Mouse (Mus musculus): ENCODE measurements around the gene Ipcef1. TPM values are rescaled to one million over a fixed set of nuclear protein-coding genes. Genes with fewer than 3 reads are reported as not detected.
"Not testable (repeated sequence)": the region's sequence is repeated elsewhere in the genome, so short reads cannot be mapped to it uniquely, and the experiment has no call there.

Gene Ipcef1
- polyA plus RNA-seq, 1 experiment from 2014 or later = 0.23 TPM

GRCm38 (mm10) chr10:6896659-6897303 lies 155.5 kb downstream of the Ipcef1 start:
- 71% methylated on average over 3 of the region's 3 CpGs for WGBS
- Histone ChIP-seq H3K27me3 (replicated peaks) (no peaks in the 10 kb centered on the region), H3K4me2 (replicated peaks) (no peak overlapping the region), H3K4me1 (replicated peaks) (no peaks in the 10 kb centered on the region), H3K9me3 (no peaks in the 10 kb centered on the region), H3K36me3 (no peaks in the 10 kb centered on the region), H3K9ac (no peak overlapping the region), H3K4me3 (replicated peaks) (no peak overlapping the region), H3K27ac (no peak overlapping the region)
- no peak for ATAC-seq

GRCm38 (mm10) chr10:6895796-6896195 lies 156.5 kb downstream of the Ipcef1 start:
- Histone ChIP-seq H3K36me3 (no peaks in the 10 kb centered on the region), H3K4me2 (replicated peaks) (no peak overlapping the region), H3K4me3 (replicated peaks) (no peak overlapping the region), H3K4me1 (replicated peaks) (no peaks in the 10 kb centered on the region), H3K27ac (no peak overlapping the region), H3K27me3 (replicated peaks) (no peaks in the 10 kb centered on the region), H3K9ac (no peak overlapping the region), H3K9me3 (no peaks in the 10 kb centered on the region)
- ATAC-seq = no peak
- 69% methylated on average over 3 of the region's 3 CpGs for WGBS

DNA sequence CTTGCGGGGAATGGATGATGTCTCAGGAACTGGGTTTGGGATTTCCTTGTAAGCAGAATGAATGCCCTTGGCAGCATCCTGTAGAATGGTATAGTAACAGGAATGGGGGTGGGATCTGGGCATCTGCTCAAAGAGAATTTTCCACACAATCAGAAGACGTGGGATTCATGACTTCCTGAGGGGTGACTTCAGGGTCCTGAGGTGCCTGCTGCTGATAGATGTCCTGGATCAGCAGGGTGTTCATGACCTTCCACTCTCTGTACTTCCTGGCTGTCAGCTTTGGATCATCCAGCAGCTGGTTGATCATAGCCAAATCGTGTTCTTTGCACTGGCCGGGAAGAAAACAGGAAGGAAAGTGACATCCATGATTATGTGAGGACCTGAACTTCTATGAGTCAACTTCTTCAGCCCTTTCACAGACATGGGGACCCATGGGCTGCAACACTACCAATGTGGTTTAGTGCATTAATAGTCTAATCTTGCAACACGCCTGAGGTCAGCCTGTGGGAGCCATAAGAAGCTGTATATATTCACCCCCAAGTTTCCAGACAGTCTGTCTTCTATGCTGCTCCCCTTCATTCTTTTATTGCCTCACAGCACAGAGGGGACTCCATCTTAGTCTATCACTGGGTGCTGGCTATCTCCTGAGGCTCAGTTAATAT lies 161.8 kb downstream of the Ipcef1 start:
- no peak for ATAC-seq
- Histone ChIP-seq H3K4me2 (replicated peaks) (no peak overlapping the region), H3K4me1 (replicated peaks) (no peaks in the 10 kb centered on the region), H3K9me3 (no peaks in the 10 kb centered on the region), H3K9ac (no peak overlapping the region), H3K27ac (no peak overlapping the region), H3K27me3 (replicated peaks) (no peaks in the 10 kb centered on the region), H3K4me3 (replicated peaks) (no peak overlapping the region), H3K36me3 (no peaks in the 10 kb centered on the region)
- WGBS = 72% methylated on average over 5 of the region's 5 CpGs

DNA sequence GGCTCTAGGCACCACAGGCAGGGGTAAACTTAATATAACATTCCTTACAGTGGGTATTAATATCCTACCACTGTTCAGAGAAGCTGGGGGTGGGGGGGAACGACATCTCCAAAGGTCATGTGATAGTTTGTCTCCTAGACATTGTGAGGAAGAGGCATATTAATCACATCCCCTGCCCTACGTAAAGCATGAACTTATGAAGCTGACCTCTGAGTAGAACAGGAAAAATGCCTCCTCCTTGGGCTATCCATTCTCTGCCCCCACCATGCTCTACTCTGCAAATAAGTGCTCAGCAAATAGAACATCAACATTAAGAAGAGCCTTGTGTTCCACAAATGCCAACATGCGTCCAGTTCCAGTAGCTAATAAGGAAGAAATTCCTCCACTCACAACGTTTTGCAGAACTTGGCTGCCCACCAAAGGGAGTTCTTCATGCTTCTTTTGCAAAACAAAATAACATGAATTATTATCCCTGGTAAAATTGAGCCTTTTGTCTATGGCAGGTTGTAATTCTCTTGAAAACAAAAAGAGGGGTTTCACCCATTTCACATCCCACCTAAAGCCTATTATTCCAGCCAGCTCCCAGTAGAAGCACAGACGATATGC lies 162.5 kb downstream of the Ipcef1 start:
- Histone ChIP-seq H3K27me3 (replicated peaks) (no peaks in the 10 kb centered on the region), H3K4me3 (replicated peaks) (no peak overlapping the region), H3K4me2 (replicated peaks) (no peak overlapping the region), H3K36me3 (no peaks in the 10 kb centered on the region), H3K27ac (no peak overlapping the region), H3K9ac (no peak overlapping the region), H3K9me3 (no peaks in the 10 kb centered on the region), H3K4me1 (replicated peaks) (no peaks in the 10 kb centered on the region)
- 46% methylated on average over 5 of the region's 5 CpGs for WGBS
- no peak for ATAC-seq

GRCm38 (mm10) chr10:6885460-6885859 lies 166.8 kb downstream of the Ipcef1 start:
- no peak overlapping the region for H3K27ac ChIP-seq
- 0% methylated on average over 1 of the region's 1 CpGs for WGBS
- no peaks in the 10 kb centered on the region for H3K4me1 ChIP-seq (replicated peaks)
- no peaks in the 10 kb centered on the region for H3K36me3 ChIP-seq
- no peak for ATAC-seq
- H3K4me2 ChIP-seq (replicated peaks) = no peak overlapping the region
- H3K4me3 ChIP-seq (replicated peaks) = no peak overlapping the region
- no peak overlapping the region for H3K9ac ChIP-seq
- H3K9me3 ChIP-seq = no peaks in the 10 kb centered on the region
- no peaks in the 10 kb centered on the region for H3K27me3 ChIP-seq (replicated peaks)

DNA sequence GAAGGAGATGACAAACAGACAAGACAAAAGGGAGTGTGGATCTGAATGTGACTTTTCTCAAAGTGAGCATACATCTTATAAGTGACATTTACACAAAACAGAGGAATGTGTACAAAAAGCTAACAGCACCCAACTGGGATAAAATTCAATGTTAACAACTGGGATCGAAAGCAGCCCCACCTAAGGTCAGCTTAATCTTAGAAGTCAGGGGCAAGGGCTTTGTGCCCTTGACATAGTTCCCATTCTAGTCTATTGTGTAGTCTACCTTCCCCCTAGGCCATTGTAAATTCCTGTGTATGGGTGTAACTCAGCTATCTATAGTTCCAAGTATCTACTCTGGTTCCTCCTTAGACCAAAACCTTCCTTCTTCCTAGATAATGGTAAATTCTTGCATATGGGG lies 170.2 kb downstream of the Ipcef1 start:
- not testable (repeated sequence) for ATAC-seq; H3K4me3 ChIP-seq (replicated peaks); H3K4me2 ChIP-seq (replicated peaks); H3K4me1 ChIP-seq (replicated peaks); H3K9me3 ChIP-seq; H3K27me3 ChIP-seq (replicated peaks); H3K36me3 ChIP-seq; H3K27ac ChIP-seq; H3K9ac ChIP-seq
- 95% methylated on average over 1 of the region's 1 CpGs for WGBS

- 84% methylated on average over 2 of the region's 2 CpGs for WGBS
Measured at GRCm38 (mm10) chr10:6878276-6878881, 173.9 kb downstream of the Ipcef1 start.

GRCm38 (mm10) chr10:6873917-6874316 lies 178.4 kb downstream of the Ipcef1 start:
- Histone ChIP-seq H3K4me2 (replicated peaks) (no peak overlapping the region), H3K4me3 (replicated peaks) (no peak overlapping the region), H3K27ac (no peak overlapping the region), H3K9ac (no peak overlapping the region), H3K36me3 (no peaks in the 10 kb centered on the region), H3K27me3 (replicated peaks) (no peaks in the 10 kb centered on the region), H3K9me3 (no peaks in the 10 kb centered on the region), H3K4me1 (replicated peaks) (no peaks in the 10 kb centered on the region)
- no peak for ATAC-seq
- WGBS = 54% methylated on average over 1 of the region's 1 CpGs

More at GRCm38 (mm10) chr10:6878276-6878881, 173.9 kb downstream of the Ipcef1 start:
- no peak overlapping the region for H3K4me2 ChIP-seq (replicated peaks)
- no peaks in the 10 kb centered on the region for H3K36me3 ChIP-seq
- no peak for ATAC-seq
- H3K27me3 ChIP-seq (replicated peaks) = no peaks in the 10 kb centered on the region
- H3K4me3 ChIP-seq (replicated peaks) = no peak overlapping the region
- H3K9me3 ChIP-seq = no peaks in the 10 kb centered on the region
- H3K9ac ChIP-seq = no peak overlapping the region
- H3K4me1 ChIP-seq (replicated peaks) = no peaks in the 10 kb centered on the region
- no peak overlapping the region for H3K27ac ChIP-seq

GRCm38 (mm10) chr10:6871418-6872072 lies 180.7 kb downstream of the Ipcef1 start:
- no peaks in the 10 kb centered on the region for H3K9me3 ChIP-seq
- no peak overlapping the region for H3K27ac ChIP-seq
- H3K27me3 ChIP-seq (replicated peaks) = no peaks in the 10 kb centered on the region
- H3K9ac ChIP-seq = no peak overlapping the region
- no peak overlapping the region for H3K4me2 ChIP-seq (replicated peaks)
- 81% methylated on average over 7 of the region's 7 CpGs for WGBS
- no peak overlapping the region for H3K4me3 ChIP-seq (replicated peaks)
- no peaks in the 10 kb centered on the region for H3K4me1 ChIP-seq (replicated peaks)
- no peak for ATAC-seq
- no peaks in the 10 kb centered on the region for H3K36me3 ChIP-seq

- no peaks in the 10 kb centered on the region for H3K27me3 ChIP-seq (replicated peaks)
- no peaks in the 10 kb centered on the region for H3K9me3 ChIP-seq
- no peak overlapping the region for H3K4me3 ChIP-seq (replicated peaks)
- 82% methylated on average over 3 of the region's 3 CpGs for WGBS
- no peak for ATAC-seq
- H3K27ac ChIP-seq = no peak overlapping the region
- no peaks in the 10 kb centered on the region for H3K4me1 ChIP-seq (replicated peaks)
- H3K4me2 ChIP-seq (replicated peaks) = no peak overlapping the region
- no peak overlapping the region for H3K9ac ChIP-seq
- no peaks in the 10 kb centered on the region for H3K36me3 ChIP-seq
Measured at GRCm38 (mm10) chr10:6855812-6856211, 196.5 kb downstream of the Ipcef1 start.

- Histone ChIP-seq H3K4me3 (replicated peaks) (no peak overlapping the region), H3K36me3 (no peaks in the 10 kb centered on the region), H3K27me3 (replicated peaks) (no peaks in the 10 kb centered on the region), H3K9me3 (no peaks in the 10 kb centered on the region), H3K9ac (no peak overlapping the region), H3K4me1 (replicated peaks) (no peaks in the 10 kb centered on the region), H3K4me2 (replicated peaks) (no peak overlapping the region), H3K27ac (no peak overlapping the region)
- ATAC-seq = no peak
- 59% methylated on average over 2 of the region's 2 CpGs for WGBS
Measured at GRCm38 (mm10) chr10:6848834-6849233, 203.4 kb downstream of the Ipcef1 start.

- Histone ChIP-seq H3K27me3 (replicated peaks) (no peaks in the 10 kb centered on the region), H3K9ac (no peak overlapping the region), H3K27ac (no peak overlapping the region), H3K4me3 (replicated peaks) (no peak overlapping the region), H3K4me1 (replicated peaks) (no peaks in the 10 kb centered on the region), H3K36me3 (no peaks in the 10 kb centered on the region), H3K9me3 (no peaks in the 10 kb centered on the region), H3K4me2 (replicated peaks) (no peak overlapping the region)
- WGBS = 48% methylated on average over 7 of the region's 7 CpGs
- ATAC-seq = peak; percentile 28; the same call in 1 of the 2 replicates
Measured at GRCm38 (mm10) chr10:6848162-6848754, 204.0 kb downstream of the Ipcef1 start.
